Mouse (Mus musculus): Measurements from ENCODE around the gene Srsf6. TPM values are rescaled to one million over a fixed set of nuclear protein-coding genes. Genes with fewer than 3 reads are reported as not detected.
"Not testable (repeated sequence)": the region's sequence is repeated elsewhere in the genome, so short reads cannot be mapped to it uniquely, and the experiment has no call there.

The Srsf6 gene
- 10 to 100 TPM; 29.8 to 41.1 (median 32.9) TPM for total RNA-seq (2022)

DNA sequence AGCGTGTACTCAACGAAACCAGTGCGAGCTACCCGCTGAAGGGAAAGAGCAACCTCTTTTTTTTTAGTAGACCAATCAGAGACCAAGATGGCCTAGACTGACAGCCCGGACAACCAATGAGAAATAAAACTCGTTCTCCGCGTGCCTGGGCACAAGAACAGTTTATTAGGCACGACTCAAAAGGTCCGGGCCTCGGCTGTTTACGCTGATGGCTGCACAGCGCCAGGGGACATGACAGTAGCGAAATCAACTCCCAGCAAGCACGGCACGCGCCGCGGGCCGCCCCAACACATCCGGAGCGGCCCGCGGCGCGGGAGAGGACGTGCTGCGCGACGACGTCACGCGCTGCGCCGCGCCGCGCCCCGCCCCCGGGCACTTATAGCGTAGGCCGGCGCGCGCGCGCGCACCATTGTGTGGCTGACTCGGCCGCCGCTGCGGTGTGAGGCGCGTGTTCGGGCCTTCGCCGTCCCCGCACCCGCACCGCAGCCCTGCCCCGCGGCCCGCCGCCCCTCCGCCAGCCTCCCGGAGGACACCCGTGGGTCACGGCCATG lies at the start of gene Srsf6:
Gene Srsf6, plus strand, starts transcription at position 406 of the 551 bp plus-strand sequence.
- peak; percentile 82 to 88 for DNase-seq (ENCODE audit: low spot score in 2 of 2)

GRCm38 (mm10) chr2:162884101-162884500 lies 47.2 kb upstream of the Srsf6 start:
- no peak for DNase-seq (ENCODE audit: low spot score in 2 of 2)

DNA sequence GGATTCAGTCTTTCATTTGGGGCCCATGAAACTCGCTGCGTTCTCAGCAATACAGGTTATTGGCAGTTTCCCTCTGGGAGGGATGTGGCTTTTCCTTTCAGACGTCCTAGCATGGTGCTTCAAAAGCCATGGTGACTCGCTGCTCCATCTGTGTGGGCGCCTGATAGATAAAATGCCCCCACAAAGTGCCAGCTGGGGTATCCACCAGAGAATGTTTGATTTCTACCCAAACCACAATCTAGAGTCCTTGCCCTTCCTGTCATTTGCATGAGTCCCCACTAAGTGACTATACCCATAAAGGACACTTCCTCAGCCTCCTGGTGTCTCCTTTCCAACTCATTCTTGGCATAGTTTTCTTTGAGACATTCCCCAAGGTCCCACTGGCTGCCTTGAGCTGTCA lies 44.2 kb upstream of the Srsf6 start:
- no peak for DNase-seq (ENCODE audit: low spot score in 2 of 2)

GRCm38 (mm10) chr2:162888677-162889076 lies 42.7 kb upstream of the Srsf6 start:
- DNase-seq (ENCODE audit: low spot score in 2 of 2) = no peak

DNA sequence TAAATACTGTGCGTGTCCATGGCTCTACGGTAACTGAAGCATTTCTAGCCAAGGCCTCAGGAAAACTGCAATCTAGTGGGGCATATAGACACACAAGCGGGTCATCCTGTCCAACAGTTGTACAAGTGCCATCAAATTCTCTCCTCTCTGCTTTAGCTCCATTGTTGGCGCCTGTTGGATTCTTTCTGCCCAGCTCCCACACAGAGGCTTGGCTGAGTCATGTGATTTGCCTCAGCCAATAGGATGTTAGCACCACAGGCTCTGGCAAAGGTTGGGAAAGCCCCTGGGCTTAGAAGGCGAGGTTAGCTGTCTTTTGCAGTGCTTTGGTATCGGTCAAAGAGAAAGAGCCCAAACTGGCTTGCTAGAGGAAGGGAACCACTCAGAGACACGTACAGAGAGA lies 42.1 kb upstream of the Srsf6 start:
- DNase-seq (ENCODE audit: low spot score in 2 of 2) = no peak

DNA sequence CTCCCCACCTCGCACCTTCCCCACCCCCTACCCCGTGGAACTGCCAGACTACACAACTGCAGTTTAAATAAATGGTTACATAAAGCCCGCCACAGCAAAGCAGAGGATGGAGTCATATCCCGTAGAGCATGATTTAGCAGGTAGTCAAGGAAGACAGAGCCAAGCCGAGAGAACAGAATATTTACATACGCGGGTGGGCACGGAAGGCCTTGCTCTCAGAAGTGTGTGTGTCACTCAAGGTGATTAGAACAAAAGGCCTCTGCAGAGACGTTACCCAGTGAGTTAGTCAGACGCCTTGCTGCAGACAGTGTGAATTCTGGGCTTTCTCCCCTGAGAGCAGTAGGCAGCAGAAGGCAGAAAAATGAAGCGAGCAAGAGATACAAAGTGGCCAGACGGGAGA lies 41.6 kb upstream of the Srsf6 start:
- no peak for DNase-seq (ENCODE audit: low spot score in 2 of 2)

DNA sequence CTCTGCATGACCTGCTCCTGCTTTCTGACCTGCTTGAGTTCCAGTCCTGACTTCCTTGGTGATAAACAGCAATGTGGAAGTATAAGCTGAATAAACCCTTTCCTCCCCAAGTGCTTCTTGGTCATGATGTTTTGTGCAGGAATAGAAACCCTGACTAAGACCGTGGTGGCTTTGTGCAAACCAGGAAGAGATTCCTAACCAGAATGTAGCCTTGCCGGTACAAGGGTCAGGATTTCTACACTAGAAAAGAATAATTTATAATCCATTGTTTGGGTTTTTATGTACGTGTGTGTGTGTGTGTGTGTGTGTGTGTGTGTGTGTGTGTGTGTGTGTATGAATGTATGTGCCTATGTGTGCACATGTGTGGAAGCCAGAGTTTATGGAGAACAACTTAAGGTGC lies 38.3 kb upstream of the Srsf6 start:
- DNase-seq (ENCODE audit: low spot score in 2 of 2) = not testable (repeated sequence)

GRCm38 (mm10) chr2:162899256-162899655 lies 32.1 kb upstream of the Srsf6 start:
- not testable (repeated sequence) for DNase-seq (ENCODE audit: low spot score in 2 of 2)

- DNase-seq (ENCODE audit: low spot score in 2 of 2) = no peak
These were observed 31.3 kb upstream of the Srsf6 start for GRCm38 (mm10) chr2:162899880-162900589.

DNA sequence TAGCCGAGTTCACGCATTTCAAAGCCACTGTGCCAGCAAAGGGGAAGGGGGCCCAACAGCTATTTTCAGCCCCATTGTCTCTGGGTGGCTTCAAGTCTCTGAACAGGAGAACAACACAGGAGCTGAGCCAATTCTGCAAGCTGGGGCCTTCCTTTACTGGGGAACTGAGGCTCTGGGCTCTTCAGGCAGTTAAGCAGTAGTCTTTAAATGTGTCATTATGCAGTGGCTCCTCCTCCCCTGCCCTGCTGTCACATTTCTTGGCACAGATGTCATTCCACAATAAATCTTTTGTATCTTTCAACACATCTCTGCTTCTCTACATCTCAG lies 30.8 kb upstream of the Srsf6 start:
- DNase-seq (ENCODE audit: low spot score in 2 of 2) = no peak

DNA sequence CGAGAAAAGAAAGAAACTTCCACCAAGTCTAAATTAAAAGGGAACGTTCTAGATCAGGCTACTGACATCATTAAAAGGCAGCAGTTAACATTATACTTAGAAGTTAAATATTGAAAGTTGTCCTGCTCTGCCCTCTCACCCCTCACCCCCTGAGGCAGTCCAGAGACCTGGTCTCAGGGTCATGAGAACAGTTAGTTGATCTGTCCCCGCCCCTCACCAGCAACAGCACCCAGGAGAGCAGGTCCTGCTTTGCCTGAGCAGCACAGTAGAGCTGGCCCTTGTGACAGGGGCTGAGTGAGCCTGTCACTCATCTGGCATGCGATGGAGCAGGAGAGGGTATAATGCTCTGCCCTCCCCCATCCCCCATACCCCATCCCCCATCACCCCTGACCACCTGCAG lies 25.4 kb upstream of the Srsf6 start:
- no peak for DNase-seq (ENCODE audit: low spot score in 2 of 2)

DNA sequence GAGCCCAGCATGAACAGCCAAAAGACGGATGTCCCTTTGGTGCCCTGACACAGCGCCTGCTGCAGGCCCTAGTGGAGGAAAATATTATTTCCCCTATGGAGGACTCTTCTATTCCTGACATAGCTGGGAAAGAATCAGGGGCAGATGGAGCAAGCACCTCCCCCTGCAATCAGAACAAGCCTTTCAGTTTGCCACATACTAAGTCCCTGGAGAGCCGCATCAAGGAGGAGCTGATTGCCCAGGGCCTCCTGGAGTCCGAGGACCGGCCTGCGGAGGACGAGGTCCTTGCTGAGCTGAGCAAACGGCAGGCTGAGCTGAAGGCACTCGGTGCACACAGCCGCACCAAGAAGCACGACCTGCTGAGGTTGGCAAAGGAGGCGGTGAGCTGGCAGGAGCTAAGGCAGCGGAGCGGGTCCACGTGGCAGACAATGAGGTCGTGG lies 23.3 kb upstream of the Srsf6 start:
- DNase-seq (ENCODE audit: low spot score in 2 of 2) = no peak

DNA sequence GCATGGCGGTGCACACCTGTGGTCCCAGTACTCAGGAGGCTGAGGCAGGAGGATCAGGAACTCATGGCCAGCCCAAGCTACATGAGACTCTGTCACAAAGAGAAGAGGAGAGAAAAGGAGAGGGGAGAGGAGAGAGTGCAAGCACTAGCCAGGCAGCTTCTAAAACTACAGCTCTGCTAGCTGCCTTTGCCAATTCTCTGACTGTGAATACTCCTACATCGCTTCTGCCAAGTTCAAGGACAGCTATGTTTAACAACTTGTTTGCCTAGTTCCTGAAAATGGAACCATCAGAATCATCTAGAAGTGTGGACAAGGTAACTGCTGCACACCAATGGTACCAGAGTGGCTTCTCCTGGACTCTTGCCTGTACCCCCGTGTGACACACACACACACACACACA lies 17.3 kb upstream of the Srsf6 start:
- no peak for DNase-seq (ENCODE audit: low spot score in 2 of 2)

DNA sequence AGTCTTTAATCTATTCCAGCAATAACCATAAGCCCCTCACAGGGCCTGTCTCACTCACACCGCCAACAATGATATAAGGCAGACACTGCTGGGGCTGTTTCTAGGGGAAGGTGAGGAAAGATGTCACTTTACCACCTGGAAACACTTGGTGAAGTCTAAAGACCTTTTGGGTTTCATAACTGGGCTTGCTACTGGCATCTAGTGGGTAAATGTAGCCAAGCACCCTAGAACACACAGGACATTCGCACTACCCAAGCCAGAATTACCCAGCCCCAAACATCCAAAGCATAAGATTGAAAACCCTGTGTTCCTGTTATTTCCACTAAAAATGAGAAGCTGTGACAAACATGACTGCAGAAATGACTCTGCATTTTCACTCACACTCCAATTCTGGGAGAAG lies 16.8 kb upstream of the Srsf6 start:
- DNase-seq (ENCODE audit: low spot score in 2 of 2) = no peak

GRCm38 (mm10) chr2:162919926-162920325 lies 11.4 kb upstream of the Srsf6 start:
- DNase-seq (ENCODE audit: low spot score in 2 of 2) = no peak

DNA sequence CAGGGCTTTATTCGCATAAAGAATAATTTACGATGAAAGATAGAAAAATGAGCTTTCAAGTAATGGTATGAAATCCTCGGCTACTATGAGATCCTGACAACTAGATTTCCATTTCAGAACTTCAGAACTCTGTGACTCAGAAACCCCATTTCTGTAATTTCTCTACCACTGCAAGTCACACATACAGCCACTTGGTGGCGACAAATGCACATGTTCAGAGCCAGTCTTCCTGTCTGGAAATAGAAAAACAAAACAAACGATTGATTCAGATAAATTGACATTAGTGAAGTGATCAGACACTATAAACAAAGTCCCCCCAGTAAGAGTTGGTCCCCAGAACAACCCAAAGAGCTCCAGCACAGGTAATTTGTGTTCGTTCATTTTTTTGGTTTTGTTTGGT lies 9.1 kb upstream of the Srsf6 start:
- DNase-seq (ENCODE audit: low spot score in 2 of 2) = no peak

- no peak for DNase-seq (ENCODE audit: low spot score in 2 of 2)
These were observed 8.5 kb upstream of the Srsf6 start for GRCm38 (mm10) chr2:162922834-162923233.

DNA sequence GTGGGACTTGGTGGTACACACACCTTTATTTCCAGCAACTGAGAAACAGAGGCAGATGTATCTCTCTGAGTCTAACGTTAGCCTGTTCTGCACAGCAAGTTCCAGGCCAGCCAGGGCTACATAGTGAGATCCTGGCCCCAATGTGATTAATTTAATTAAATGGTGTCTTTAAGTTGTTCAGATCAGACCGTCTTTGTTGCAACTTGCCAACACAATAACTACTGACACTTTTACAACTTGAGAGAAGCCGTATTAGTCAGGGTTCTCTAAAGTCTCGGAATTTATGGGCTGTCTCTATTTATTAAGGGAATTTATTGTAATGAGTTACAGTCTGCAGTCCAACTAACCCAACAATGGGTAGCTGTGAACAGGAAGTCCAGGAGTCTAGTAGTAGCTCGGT lies 7.2 kb upstream of the Srsf6 start:
- DNase-seq (ENCODE audit: low spot score in 2 of 2) = no peak

DNA sequence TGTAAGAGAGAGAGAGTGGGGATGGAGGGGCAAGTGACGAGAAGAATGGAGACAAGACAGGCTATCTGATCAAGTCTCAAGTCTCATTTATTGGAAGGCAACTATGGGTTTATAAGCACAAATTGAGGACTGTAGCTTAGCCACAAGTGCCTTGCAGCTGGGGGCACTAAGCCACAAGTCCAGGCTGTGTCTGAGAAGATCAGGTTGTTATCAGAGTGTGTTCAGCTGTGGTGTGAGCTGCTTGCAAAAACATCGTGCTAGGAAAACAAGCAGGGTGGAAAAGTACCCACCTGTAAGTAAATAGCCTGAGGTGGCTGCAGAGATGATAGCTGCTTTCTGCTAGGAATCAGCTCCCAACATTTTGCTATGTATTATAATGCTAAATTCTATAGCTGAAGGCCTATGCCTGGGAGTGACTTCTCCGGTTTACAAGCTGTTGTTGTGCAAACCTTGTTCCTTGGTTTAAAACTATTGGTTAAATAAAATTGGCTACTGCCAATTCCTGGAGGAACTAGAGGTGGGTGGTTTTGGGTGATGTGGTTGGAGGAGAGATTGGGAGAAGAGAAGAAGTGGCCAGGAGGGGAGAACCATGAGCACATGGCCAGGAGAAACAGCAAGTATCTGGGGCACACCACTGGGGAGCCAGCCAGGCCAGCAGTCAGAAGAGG lies 3.3 kb upstream of the Srsf6 start:
- no peak for DNase-seq (ENCODE audit: low spot score in 2 of 2)

DNA sequence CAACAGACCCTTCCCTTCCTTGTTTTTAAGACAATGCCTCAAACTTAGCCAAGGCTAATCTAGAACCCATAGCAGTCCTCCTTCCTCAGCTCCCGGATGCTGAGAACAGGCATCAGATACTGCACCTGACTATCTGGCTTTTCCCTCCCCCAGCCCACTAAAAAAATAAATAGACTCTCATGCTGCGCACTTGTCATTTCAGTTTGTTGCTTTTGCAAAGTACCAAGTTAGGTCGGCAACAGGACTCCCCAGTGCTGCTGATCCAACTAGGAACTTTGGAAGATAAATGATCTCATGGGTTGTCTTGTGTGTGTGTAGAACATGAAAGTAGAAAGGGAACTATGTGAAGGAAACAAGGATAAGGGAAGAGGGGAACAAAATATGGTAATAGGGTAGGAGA lies 1.6 kb upstream of the Srsf6 start:
- DNase-seq (ENCODE audit: low spot score in 2 of 2) = no peak

DNA sequence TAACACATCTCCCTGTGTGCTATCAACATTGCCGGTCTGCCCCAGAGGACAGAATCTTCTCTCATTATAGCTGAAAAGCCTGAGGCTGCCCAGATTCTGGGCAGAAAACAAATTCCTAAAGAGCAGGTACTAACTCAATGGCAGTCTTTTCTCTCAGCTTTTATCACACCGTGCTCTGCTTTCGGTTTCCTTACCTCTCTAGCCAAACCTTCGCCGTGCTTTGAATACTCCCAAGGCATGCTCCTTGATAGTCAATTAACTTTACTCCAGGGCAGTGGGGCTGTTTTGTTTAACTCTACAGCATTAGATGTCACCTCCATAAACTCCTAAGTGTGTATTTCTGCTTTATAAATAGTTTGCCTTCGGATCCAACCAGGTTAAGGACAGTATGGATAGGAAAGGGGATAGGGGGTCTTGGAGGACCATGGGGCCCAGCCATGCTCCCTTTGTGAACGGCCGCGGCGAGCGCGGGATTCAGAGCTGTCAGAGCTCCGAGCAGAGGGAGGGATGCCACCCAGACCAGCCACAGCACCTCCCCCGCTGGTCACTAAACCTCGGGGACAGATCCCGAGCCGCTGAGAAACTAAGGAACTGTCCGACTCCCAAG lies 709 bp upstream of the Srsf6 start:
- DNase-seq (ENCODE audit: low spot score in 2 of 2) = no peak
